Mouse (Mus musculus): Measurements from ENCODE around the gene Mast4. TPM values are rescaled to one million over a fixed set of nuclear protein-coding genes. Genes with fewer than 3 reads are reported as not detected.

Gene Mast4
- polyA plus RNA-seq, 2 experiments = 0.71 to 1.5 TPM

DNA sequence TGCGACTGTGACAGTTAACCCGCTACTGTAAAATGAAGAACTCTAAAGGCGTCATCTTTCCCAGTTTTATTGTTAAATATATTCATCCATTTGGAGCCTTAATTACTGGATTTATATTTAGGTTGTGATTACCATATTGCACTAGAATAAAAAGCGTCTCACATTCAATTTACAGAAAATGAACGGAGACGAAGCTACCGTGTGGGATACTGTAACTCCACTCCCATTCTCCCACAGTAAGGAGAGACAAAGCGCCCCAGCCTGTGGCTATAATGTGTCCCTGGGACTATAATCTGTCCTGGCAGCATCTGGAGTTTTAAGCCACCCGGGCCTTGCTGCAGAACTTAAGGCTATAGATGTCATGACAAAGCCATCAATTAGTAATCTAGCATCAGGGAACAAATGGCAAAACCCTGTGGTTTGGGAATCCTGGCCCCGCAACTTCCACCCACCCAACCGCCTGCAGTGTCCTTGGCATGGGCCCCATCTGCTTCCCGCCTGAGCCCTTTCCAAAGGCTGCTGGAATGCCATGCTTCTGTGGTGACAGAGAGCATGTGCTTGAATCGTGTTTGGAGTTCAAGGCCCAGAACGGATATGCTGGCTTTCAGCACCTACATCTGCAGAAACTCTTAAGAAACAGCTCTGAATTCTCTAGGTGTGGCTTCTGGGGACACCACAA is 459.7 kb downstream of the Mast4 start:
- TF ChIP-seq CTCF (IDR thresholded peaks at IDR 0.05; ENCODE audit: low read depth) (no peak), EP300 (IDR thresholded peaks at IDR 0.05; ENCODE audit: low read depth) (no peak)
- no peaks in the 10 kb centered on the region for H3K27me3 ChIP-seq (ENCODE audit: control insufficient read depth, insufficient read depth, low read length)
- H3K4me3 ChIP-seq (ENCODE audit: insufficient read depth in 1 of 2, low read depth in 2 of 2, low read length in 2 of 2) = no peak overlapping the region
- no peak overlapping the region for H3K9ac ChIP-seq (replicated peaks)
- peaks cover 0 to 7% of the 10 kb centered on the region in 2 experiments; a peak in 1 of 4 replicates for H3K4me1 ChIP-seq (replicated peaks; ENCODE audit: control insufficient read depth in 2 of 2, insufficient read depth in 2 of 2, low read length in 1 of 2)
- DNase-seq (ENCODE audit: low read depth in 3 of 3, low spot score in 3 of 3) (no peak), ATAC-seq (ENCODE audit: insufficient read depth) (no peak)
- no peaks in the 10 kb centered on the region for H3K9me3 ChIP-seq (ENCODE audit: control insufficient read depth, low read length)
- no peaks in the 10 kb centered on the region for H3K36me3 ChIP-seq (replicated peaks; ENCODE audit: control insufficient read depth, insufficient read depth, low read depth)
- WGBS (ENCODE audit: insufficient replicate concordance) = 77% methylated on average over 14 of the region's 14 CpGs
- H3K27ac ChIP-seq = no peak overlapping the region
- H3K4me2 ChIP-seq (ENCODE audit: low read depth) = no peak overlapping the region

DNA sequence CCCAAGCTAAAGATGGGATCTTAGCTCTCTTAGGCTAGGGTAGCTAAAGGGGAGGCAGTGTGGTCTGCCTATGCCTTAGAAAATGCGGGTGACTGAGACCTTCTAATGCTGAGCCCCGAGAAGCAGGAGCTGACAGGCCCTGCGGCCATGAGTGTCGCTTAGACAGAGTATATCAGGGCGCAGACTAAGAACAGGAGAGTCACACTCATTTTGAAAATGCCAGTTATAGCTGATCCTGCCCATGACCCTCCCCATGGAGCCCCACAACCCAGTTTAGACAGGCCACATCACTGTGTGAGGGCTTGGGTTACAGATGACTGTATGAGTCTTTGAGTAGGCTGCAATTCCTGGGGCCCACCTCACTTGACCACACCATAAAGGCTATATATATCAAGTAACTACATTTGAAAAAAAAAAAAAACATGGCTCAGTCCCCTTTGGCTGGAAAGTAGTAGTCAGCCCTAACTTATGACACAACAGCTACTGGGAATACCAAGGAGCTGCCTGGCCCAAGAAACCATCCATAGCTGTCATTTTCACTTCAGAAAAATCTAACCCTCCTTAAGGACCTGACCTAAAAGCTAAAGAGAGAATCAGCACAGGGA is 460.8 kb downstream of the Mast4 start:
- Histone ChIP-seq H3K4me1 (replicated peaks; ENCODE audit: control insufficient read depth in 2 of 2, insufficient read depth in 2 of 2, low read length in 1 of 2) (peaks cover 0 to 5% of the 10 kb centered on the region in 2 experiments; a peak in 1 of 4 replicates), H3K27me3 (ENCODE audit: control insufficient read depth, insufficient read depth, low read length) (no peaks in the 10 kb centered on the region), H3K36me3 (replicated peaks; ENCODE audit: control insufficient read depth, insufficient read depth, low read depth) (no peaks in the 10 kb centered on the region), H3K27ac (no peak overlapping the region), H3K9ac (replicated peaks) (no peak overlapping the region), H3K4me3 (ENCODE audit: insufficient read depth in 1 of 2, low read depth in 2 of 2, low read length in 2 of 2) (no peak overlapping the region), H3K9me3 (ENCODE audit: control insufficient read depth, low read length) (no peaks in the 10 kb centered on the region), H3K4me2 (ENCODE audit: low read depth) (no peak overlapping the region)
- no peak for TF ChIP-seq EP300 (IDR thresholded peaks at IDR 0.05; ENCODE audit: low read depth)
- TF ChIP-seq CTCF (IDR thresholded peaks at IDR 0.05; ENCODE audit: low read depth) = no peak
- WGBS (ENCODE audit: insufficient replicate concordance) = 83% methylated on average over 5 of the region's 5 CpGs
- DNase-seq (ENCODE audit: low read depth in 3 of 3, low spot score in 3 of 3) (no peak), ATAC-seq (ENCODE audit: insufficient read depth) (no peak)

DNA sequence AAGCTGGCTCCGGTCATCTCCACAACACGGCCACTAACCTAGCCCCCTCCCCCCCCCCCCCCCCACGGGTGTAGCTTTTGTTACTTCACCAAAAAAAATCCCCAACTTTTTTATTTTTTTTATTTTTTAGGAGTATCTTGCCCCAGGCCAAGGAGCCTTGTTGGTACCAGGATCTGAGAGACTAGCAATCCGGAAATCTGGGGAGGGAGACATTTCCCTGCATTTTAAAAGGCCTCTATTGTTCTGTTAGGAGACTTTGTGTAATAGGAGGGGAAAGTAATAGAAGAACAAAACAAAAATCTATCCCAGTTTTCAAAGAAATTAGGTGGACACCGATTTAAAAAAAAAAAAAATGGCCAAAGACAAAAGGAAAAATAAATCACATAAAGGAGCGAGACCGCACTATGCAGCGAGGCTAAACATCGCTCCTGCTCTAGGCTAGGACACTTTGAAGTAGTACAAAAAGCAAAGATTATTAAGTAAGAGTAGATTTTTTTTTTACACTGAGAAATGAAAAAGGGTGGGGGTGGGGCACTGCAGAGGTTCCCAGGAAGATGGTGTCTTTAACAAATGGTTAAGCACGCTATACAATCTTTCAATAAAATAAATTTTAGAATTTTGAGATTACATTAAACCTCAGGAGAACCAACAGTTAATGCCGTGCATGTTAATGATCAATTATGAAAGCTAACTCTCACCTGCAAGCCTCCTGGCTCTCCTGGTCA is 462.8 kb downstream of the Mast4 start:
- H3K9me3 ChIP-seq (ENCODE audit: control insufficient read depth, low read length) = no peaks in the 10 kb centered on the region
- no peaks in the 10 kb centered on the region for H3K27me3 ChIP-seq (ENCODE audit: control insufficient read depth, insufficient read depth, low read length)
- H3K9ac ChIP-seq (replicated peaks) = no peak overlapping the region
- peaks cover 0 to 3% of the 10 kb centered on the region in 2 experiments; a peak in 1 of 4 replicates for H3K4me1 ChIP-seq (replicated peaks; ENCODE audit: control insufficient read depth in 2 of 2, insufficient read depth in 2 of 2, low read length in 1 of 2)
- 77% methylated on average over 11 of the region's 11 CpGs for WGBS (ENCODE audit: insufficient replicate concordance)
- H3K27ac ChIP-seq = no peak overlapping the region
- H3K4me2 ChIP-seq (ENCODE audit: low read depth) = no peak overlapping the region
- no peak for ATAC-seq (ENCODE audit: insufficient read depth)
- no peak for DNase-seq (ENCODE audit: low read depth in 3 of 3, low spot score in 3 of 3)
- no peaks in the 10 kb centered on the region for H3K36me3 ChIP-seq (replicated peaks; ENCODE audit: control insufficient read depth, insufficient read depth, low read depth)
- TF ChIP-seq CTCF (IDR thresholded peaks at IDR 0.05; ENCODE audit: low read depth) (no peak), EP300 (IDR thresholded peaks at IDR 0.05; ENCODE audit: low read depth) (no peak)
- H3K4me3 ChIP-seq (ENCODE audit: insufficient read depth in 1 of 2, low read depth in 2 of 2, low read length in 2 of 2) = no peak overlapping the region

DNA sequence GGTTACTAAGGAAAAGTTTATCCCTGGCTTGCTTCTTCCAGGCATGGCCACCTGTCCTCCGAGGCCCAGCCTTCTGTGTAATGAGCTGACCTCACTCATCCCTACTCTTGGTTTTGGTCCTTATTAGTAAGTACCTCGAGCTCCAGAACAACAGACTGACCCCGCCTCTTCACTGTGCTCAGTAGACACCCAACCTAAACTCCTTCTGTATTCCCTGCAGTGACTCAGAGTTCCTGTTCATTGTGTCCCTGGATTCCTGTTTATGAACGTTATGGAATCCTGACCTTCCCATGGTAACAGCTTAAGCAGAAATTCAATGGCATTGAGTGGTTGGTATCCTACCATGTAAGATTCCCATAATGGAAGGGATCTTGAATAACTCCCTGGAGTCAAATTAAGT is 464.8 kb downstream of the Mast4 start:
- ATAC-seq (ENCODE audit: insufficient read depth) (no peak), DNase-seq (ENCODE audit: low read depth in 3 of 3, low spot score in 3 of 3) (no peak)
- Histone ChIP-seq H3K4me1 (replicated peaks; ENCODE audit: control insufficient read depth in 2 of 2, insufficient read depth in 2 of 2, low read length in 1 of 2) (peaks cover 4 to 13% of the 10 kb centered on the region in 2 experiments; a peak in 3 of 4 replicates), H3K9ac (replicated peaks) (no peak overlapping the region), H3K27me3 (ENCODE audit: control insufficient read depth, insufficient read depth, low read length) (no peaks in the 10 kb centered on the region), H3K4me2 (ENCODE audit: low read depth) (no peak overlapping the region), H3K27ac (no peak overlapping the region), H3K9me3 (ENCODE audit: control insufficient read depth, low read length) (no peaks in the 10 kb centered on the region), H3K36me3 (replicated peaks; ENCODE audit: control insufficient read depth, insufficient read depth, low read depth) (no peaks in the 10 kb centered on the region), H3K4me3 (ENCODE audit: insufficient read depth in 1 of 2, low read depth in 2 of 2, low read length in 2 of 2) (no peak overlapping the region)
- 64% methylated on average over 4 of the region's 4 CpGs for WGBS (ENCODE audit: insufficient replicate concordance)
- TF ChIP-seq EP300 (IDR thresholded peaks at IDR 0.05; ENCODE audit: low read depth) (no peak), CTCF (IDR thresholded peaks at IDR 0.05; ENCODE audit: low read depth) (no peak)

DNA sequence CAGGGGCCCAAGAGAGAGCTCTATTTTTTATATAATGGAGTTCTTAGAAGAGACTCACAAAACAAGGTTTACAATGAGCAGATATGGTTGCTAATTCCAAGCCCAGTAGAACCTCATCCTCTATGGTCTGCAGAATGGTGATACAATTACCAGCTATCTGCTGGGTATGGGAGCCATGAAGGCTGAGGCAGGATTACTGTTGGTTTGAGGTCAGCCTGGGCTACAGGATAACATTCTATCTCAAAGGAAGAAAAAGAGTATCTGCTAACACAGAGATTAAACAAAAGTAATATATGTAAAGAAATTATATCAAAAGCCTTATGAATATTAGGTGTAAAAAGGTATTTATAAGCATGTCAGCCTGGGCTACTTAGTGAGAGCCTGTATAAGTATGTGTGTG is 467.5 kb downstream of the Mast4 start:
- H3K27ac ChIP-seq = no peak overlapping the region
- H3K4me1 ChIP-seq (replicated peaks; ENCODE audit: control insufficient read depth in 2 of 2, insufficient read depth in 2 of 2, low read length in 1 of 2) = peaks cover 4 to 16% of the 10 kb centered on the region in 2 experiments; a peak in 3 of 4 replicates
- H3K4me2 ChIP-seq (ENCODE audit: low read depth) = no peak overlapping the region
- no peak for DNase-seq (ENCODE audit: low read depth in 3 of 3, low spot score in 3 of 3)
- no peaks in the 10 kb centered on the region for H3K27me3 ChIP-seq (ENCODE audit: control insufficient read depth, insufficient read depth, low read length)
- no peak for ATAC-seq (ENCODE audit: insufficient read depth)
- no peaks in the 10 kb centered on the region for H3K36me3 ChIP-seq (replicated peaks; ENCODE audit: control insufficient read depth, insufficient read depth, low read depth)
- TF ChIP-seq CTCF (IDR thresholded peaks at IDR 0.05; ENCODE audit: low read depth) (no peak), EP300 (IDR thresholded peaks at IDR 0.05; ENCODE audit: low read depth) (peak; percentile 29; the same call in 1 of the 2 replicates)
- no peak overlapping the region for H3K9ac ChIP-seq (replicated peaks)
- H3K4me3 ChIP-seq (ENCODE audit: insufficient read depth in 1 of 2, low read depth in 2 of 2, low read length in 2 of 2) = no peak overlapping the region
- H3K9me3 ChIP-seq (ENCODE audit: control insufficient read depth, low read length) = no peaks in the 10 kb centered on the region

All from liver, embryonic 14.5 days (tissue).